Mouse (Mus musculus) naive thymus-derived CD4-positive, alpha-beta T cell, adult 2 months (primary cell): ENCODE measurements around the gene 4930404N11Rik.

ENCODE experiments used
- DNase-seq: peaks from one replicate; pipeline ENCODE4 v3.0.0-alpha.2; 2011; ENCODE audit warnings: low read depth

4930404N11Rik gene

GRCm38 (mm10) chr10:81379809-81380378 is 14.3 kb upstream of the 4930404N11Rik start:
- no peak for DNase-seq

- no peak for DNase-seq
Observed at GRCm38 (mm10) chr10:81379183-81379553, 13.6 kb upstream of the 4930404N11Rik start.

GRCm38 (mm10) chr10:81378553-81379182 is 13.1 kb upstream of the 4930404N11Rik start:
- DNase-seq: peak; percentile 100

GRCm38 (mm10) chr10:81377793-81378552 is 12.4 kb upstream of the 4930404N11Rik start, which contains the start of gene Fzr1:
Fzr1 (minus strand) TSS chr10:81378516.
- no peak for DNase-seq

- peak; percentile 46 for DNase-seq
Observed at GRCm38 (mm10) chr10:81377362-81377664, 11.7 kb upstream of the 4930404N11Rik start.

GRCm38 (mm10) chr10:81376561-81377361 is 11.1 kb upstream of the 4930404N11Rik start:
- DNase-seq: peak; percentile 38

GRCm38 (mm10) chr10:81375322-81375721 is 9.7 kb upstream of the 4930404N11Rik start:
- DNase-seq: no peak

GRCm38 (mm10) chr10:81367207-81367495 is 1.5 kb upstream of the 4930404N11Rik start:
- no peak for DNase-seq

- no peak for DNase-seq
Observed at GRCm38 (mm10) chr10:81366477-81367206, 1.0 kb upstream of the 4930404N11Rik start.

- no peak for DNase-seq
Observed at GRCm38 (mm10) chr10:81365073-81365472, 543 bp downstream of the 4930404N11Rik start.

GRCm38 (mm10) chr10:81364666-81365065 is 950 bp downstream of the 4930404N11Rik start:
- no peak for DNase-seq

GRCm38 (mm10) chr10:81363436-81364346 is 1.9 kb downstream of the 4930404N11Rik start:
- DNase-seq: no peak

- no peak for DNase-seq
Observed at GRCm38 (mm10) chr10:81362336-81362949, 3.2 kb downstream of the 4930404N11Rik start.

- no peak for DNase-seq
Observed at GRCm38 (mm10) chr10:81360721-81361120, 4.9 kb downstream of the 4930404N11Rik start.

- no peak for DNase-seq
Observed at GRCm38 (mm10) chr10:81358841-81359240, 6.8 kb downstream of the 4930404N11Rik start.

- DNase-seq: no peak
Observed at GRCm38 (mm10) chr10:81358209-81358608, 7.4 kb downstream of the 4930404N11Rik start.

GRCm38 (mm10) chr10:81356991-81357844 is 8.4 kb downstream of the 4930404N11Rik start, which contains the start of gene Mfsd12:
Mfsd12 (plus strand) TSS chr10:81357491.
- peak; percentile 93 for DNase-seq

GRCm38 (mm10) chr10:81356352-81356990 is 9.1 kb downstream of the 4930404N11Rik start:
- DNase-seq: no peak

- no peak for DNase-seq
Observed at GRCm38 (mm10) chr10:81355533-81355932, 10.1 kb downstream of the 4930404N11Rik start.
